Comparison of ENCODE assay signal across 1 mouse cellular context in the genomic region with DNA sequence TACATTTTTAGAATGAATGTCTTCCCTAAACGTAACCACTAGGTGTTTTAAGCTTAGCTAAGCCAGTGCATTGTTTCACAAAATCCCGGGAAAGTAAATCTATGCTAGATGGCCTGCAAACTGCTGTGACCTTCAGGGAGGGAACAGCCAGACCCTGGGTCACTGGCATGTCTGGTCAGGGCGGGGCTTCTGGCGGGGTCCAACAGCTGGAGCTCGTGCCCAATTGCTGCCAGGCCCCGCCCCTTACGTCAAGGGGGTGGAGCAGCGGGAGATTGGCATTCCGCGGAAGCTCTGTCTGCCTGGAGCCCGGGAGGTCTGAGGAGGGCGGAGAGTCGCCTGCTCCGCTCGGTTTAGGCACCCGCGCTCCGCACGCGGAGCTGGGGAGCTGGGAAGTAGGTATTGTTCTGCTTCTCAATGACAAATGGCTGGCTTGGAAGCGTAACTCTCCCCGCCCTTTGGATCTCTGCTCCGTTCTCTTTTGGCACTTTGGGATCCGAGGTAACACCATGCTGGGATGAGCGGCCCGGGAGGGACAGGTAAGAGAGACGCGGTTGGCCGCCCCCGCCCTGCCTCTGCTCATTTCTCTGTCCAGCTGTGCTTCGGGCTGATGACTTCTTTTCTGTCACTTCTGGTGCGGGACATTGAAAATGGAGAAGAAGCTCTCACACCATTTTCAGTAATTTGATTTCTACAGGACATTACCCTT.
TF ChIP-seq lines count a peak whose summit lies in the region.

No protein-coding gene starts in this region.

TF ChIP-seq in myocyte, 11 proteins besides CTCF, POLR2A, EP300 and RAD21 (continued from another document):
- TF ChIP-seq CEBPB (IDR thresholded peaks at IDR 0.05; ENCODE audit: insufficient read depth, poor library complexity, severe bottlenecking): no peak
